Mouse (Mus musculus) thymus, postnatal 4 days (tissue): ENCODE measurements around the gene 1700016K19Rik.

Experiments
- DNase-seq: peaks from one replicate; pipeline ENCODE4 v3.0.0; 2021

1700016K19Rik gene

DNA sequence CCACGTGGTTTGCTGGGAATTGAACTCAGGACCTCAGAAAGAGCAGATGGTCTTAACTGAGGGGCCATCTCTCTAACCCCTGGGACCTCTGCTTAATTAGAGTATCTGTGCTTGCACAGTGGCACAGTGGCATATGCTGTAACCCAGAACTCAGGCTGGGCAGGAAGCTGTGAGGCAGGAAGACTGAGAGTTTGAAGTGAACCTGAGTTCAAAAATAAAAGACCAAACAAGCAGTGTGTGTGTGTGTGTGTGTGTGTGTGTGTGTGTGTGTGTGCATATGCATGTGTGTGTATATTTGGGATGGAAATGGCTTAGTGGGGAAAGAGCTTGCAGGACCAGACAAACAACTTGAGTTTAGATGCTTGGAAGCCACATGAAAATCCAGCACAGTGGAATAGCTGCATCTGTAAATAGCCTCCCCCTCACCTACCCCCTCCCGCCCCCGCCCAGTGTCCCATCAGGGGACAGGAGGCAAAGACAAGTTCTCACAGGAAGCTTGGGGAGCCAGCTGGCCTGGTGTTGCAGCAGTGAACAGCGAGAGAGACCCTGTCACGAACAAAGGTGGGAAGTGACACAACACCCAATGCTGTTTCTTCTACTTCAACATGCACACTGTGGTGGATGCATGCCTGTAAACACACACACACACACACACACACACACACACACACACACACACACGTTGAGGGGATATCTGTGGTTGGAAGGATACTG, 38.0 kb downstream of the 1700016K19Rik start:
- DNase-seq = peak; percentile 40

DNA sequence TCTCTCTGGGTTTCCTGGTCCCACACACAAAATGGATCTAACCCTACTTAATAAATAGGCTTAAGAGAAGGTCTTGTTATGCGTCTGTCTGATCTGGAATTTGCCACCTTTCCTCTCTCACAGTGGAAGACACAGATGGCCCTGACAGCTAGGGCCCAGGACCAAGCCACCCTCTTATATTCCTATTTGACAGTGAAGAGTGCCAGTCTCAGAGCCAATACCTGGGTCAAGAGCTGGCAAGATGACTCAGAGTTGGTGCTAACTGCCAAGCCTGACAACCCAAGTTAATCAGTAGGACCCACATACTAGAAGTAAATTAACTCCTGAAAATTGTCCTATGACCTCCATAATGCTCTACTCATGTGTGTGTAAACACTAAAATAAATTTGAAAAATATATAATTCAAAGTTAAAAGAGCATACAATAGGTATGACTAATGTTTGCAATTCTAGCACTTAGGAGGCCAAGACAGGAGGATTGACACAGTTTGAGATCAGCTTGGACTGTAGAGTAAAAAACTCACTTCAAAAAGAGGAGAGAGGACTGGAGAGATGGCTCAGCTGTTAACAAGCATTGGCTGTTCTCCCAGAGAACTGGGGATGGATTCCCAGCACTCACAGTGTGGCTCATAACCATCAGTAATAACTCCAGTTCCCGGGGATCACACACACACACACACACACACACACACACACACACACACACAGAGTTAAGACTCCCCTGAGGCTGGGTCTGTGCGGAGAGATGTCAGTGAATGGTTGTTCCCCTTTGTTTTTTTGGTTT, 39.8 kb downstream of the 1700016K19Rik start:
- no peak for DNase-seq

DNA sequence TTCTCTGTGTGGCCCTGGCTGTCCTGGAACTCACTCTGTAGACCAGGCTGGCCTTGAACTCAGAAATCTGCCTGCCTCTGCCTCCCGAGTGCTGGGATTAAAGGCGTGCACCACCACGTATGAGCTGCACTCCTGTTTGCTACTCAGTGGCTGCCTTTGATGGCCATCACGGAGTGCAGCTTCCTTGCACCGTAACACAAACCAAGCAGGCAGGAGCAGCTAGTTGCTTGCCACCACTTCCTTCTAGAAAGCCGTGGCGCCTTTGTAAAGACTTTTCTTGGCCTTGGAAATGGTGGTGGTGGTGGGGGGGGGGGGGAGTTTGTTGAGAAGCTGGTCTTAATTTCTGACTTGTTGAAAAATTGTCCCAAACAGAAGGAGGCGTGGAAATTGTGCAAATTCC, 40.4 kb downstream of the 1700016K19Rik start:
- peak; percentile 33 for DNase-seq

DNA sequence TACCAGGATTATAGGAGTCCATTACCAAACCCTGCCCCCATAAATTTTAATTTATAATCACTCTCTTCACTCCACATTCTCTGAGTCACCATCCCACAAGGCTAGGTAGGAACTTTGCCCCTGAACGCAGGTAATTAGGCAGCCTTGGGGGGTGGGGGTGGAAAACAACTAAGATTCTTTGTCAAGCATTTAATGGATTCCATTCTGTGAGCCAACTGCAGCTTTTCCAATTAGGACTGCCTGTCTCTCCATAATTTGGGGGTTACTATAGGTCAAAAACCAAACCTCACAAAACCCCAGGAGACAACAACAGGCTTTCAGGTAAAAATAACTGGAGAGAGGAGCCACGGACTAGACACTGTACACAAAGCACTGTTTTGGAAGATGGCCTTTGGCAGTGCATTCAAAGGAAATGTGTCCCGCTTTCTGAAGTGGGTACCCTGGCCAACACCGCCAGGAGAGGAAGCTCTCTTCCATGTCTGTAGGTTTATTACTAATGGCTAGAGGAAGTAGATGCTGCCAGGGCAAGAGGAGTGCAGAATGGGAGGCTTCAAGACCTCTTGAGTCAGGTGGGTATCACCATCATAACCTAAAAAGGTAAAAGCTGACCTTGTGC, 41.2 kb downstream of the 1700016K19Rik start:
- no peak for DNase-seq

DNA sequence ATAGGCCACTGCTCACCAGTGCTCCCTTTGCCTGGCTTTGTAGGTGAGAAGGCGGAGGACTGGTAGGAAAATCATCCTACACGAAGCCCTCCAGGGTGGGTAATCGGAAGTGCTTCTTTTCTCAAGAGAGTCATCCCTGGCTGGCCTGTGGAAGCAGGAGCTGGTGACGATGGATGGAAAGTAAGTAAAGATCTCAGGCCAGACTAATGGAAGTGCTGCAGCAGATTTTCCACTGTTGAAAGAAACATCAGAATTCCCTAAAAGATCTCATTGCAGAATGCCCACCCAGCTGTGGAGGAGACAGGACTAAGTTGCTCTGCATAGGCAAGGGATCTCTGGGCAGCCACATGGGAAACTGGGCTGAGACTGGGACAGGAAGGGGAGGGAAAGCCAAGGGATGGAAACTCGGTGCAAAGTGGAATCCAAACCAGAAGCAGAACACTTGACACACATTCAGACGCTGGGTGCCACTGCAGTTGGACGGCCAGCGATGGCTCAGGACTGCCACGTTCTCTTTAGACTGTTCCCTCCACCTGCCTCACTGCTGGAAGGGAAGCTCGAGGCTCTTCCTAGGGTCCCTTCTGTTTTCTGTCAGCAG, 42.4 kb downstream of the 1700016K19Rik start:
- DNase-seq = no peak

GRCm38 (mm10) chr11:76042882-76043281, 43.2 kb downstream of the 1700016K19Rik start:
- DNase-seq = no peak

DNA sequence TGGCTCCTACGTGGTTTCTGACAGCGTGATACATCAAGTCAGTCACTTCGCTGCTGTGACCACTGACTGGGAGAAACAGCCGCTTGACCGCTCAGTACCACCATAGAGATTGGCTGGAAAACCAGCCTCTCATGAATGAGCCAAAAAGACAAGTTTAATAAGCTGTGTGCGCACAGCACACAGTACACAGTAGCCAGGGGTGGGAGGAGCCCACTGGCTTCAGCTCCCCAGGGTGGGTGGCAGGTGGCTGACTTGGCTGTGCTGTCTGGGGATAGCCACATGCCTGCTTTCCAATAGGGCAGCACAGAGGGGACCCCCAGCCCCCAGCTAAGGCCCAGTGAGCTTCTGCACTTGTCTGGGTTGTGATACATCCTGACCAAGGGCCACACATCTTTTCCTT, 44.8 kb downstream of the 1700016K19Rik start:
- DNase-seq = no peak

DNA sequence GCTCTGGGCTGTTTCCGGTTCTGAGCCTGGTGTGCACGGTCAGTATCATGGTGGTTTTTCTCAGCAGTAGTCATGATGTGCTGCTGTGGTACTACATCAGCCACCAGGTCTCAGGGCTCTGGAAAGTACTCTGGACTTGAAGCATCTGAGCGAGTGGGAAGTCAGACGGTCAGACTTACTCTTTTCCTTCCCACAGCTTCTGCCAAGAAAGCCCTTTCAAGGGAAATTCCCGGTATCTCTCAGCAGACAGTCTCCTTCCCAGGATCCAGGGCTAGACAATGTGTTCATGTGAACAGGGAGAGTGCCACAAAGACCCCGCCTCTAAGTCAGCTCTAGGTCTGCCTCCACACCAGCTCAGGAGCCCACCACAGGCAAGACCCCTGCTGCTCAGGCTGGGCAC, 45.7 kb downstream of the 1700016K19Rik start:
- DNase-seq = no peak

GRCm38 (mm10) chr11:76050509-76050908, 50.8 kb downstream of the 1700016K19Rik start:
- no peak for DNase-seq

- DNase-seq = no peak
Observed at GRCm38 (mm10) chr11:76050967-76051512, 51.3 kb downstream of the 1700016K19Rik start.

DNA sequence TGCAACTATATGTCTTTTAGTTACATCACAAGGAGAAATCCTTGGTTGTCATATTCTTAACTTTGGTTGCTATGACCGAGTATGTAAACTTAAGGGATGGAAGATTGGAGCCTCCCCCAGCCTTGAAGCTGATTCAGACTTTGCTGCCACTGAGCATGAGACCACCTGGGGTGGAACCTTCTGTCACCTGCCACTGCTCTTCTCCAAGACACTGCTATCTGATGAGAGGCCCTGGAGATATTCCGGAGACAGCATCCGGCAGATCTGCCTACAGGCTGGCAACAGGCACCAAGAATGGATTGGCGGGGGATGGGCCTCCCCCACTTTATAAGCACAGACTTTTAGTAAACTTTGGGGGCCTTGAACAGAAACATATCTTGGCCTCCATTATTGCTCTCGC, 52.8 kb downstream of the 1700016K19Rik start:
- no peak for DNase-seq
